ENCODE assay signal across 9 mouse cellular contexts in the genomic region with DNA sequence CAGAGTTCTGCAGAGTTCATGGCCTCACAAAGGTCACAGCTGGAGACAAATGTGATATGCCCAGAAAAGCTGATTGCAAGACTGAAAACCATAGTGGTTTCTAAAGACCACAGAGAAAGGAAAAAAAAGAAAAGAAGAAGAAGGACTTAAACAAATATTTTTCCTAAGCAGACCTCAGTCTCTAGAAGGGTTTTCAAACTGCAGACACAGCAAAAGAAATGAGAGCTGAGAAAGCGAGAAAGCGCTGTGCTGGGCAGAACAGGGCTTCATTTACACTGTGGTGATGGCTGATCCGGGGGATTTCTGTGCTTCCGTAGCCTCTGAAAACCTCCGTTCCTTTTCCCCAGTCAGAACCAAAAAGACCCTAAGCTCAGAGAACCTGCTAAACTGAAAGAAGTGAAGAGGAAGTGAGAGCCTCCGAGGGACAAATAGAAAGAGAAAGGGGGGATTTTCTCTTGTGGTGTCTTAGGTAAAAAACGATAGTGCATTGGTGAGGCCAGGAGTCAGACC. TPM values are rescaled to one million over a fixed set of nuclear protein-coding genes. Genes with fewer than 3 reads are reported as not detected.
A peak's percentile ranks its signal among the peaks of the same experiment; 100 is the strongest.
DNase-seq lines count a peak whose midpoint lies in the region; ATAC-seq and TF ChIP-seq lines count a peak whose summit lies in the region.
"Had no signal": no experiment of that assay in that cellular context is flagged by ENCODE, and none has a peak within 500 bp of the region (broad histone marks: within the 10 kb centered on the region; RNA-seq: fewer than 3 reads in every experiment).

No protein-coding gene starts in this region.

- H3K36me3 ChIP-seq in hindbrain, embryonic 10.5 days = no peaks in the 10 kb centered on the region
- no peaks in the 10 kb centered on the region for H3K36me3 ChIP-seq in hindbrain, embryonic 11.5 days (ENCODE audit: control insufficient read depth, insufficient read depth, low read length)
- H3K36me3 ChIP-seq in neural tube, embryonic 13.5 days = no peaks in the 10 kb centered on the region
- H3K36me3 ChIP-seq in heart, adult 2 months (ENCODE audit: control insufficient read depth, insufficient read depth, low read length) = no peaks in the 10 kb centered on the region

- peaks cover 28% of the 10 kb centered on the region for H3K4me1 ChIP-seq in hindbrain, embryonic 10.5 days (replicated peaks)
- H3K4me1 ChIP-seq in hindbrain, embryonic 11.5 days (replicated peaks; ENCODE audit: control insufficient read depth, insufficient read depth, low read length) = 0 out of 2 replicates have a peak, but pooled peaks cover 2% of the 10 kb centered on the region
- H3K4me1 ChIP-seq in neural tube, embryonic 13.5 days (replicated peaks) = peaks cover 40% of the 10 kb centered on the region
- peaks cover 3% of the 10 kb centered on the region; the same call in 1 of the 2 replicates for H3K4me1 ChIP-seq in heart, adult 2 months (ENCODE audit: control insufficient read depth, insufficient read depth, low read length)

- peak overlapping the region; percentile 54 for H3K27ac ChIP-seq in hindbrain, embryonic 10.5 days
- H3K27ac ChIP-seq in hindbrain, embryonic 11.5 days (ENCODE audit: low read depth, low read length) = no peak overlapping the region; the same call in 1 of the 2 replicates
- peak overlapping the region; percentile 54 for H3K27ac ChIP-seq in neural tube, embryonic 13.5 days (replicated peaks)
- H3K27ac ChIP-seq in heart, adult 2 months = no peak overlapping the region

- no peak overlapping the region for H3K9ac ChIP-seq in hindbrain, embryonic 11.5 days (ENCODE audit: low read depth, low read length)
- H3K9ac ChIP-seq in neural tube, embryonic 13.5 days = no peak overlapping the region
- no peak overlapping the region for H3K9ac ChIP-seq in heart, adult 2 months (ENCODE audit: low read depth, low read length)

- 50% methylated on average over 7 of the region's 7 CpGs for WGBS in hindbrain, embryonic 10.5 days
- 54% methylated on average over 7 of the region's 7 CpGs for WGBS in hindbrain, embryonic 11.5 days
- 55% methylated on average over 7 of the region's 7 CpGs for WGBS in neural tube, embryonic 13.5 days
- 62% methylated on average over 7 of the region's 7 CpGs for WGBS in heart, adult 2 months

- H3K27me3 ChIP-seq in hindbrain, embryonic 10.5 days (ENCODE audit: insufficient read depth, poor library complexity, severe bottlenecking) = no peaks in the 10 kb centered on the region
- H3K27me3 ChIP-seq in hindbrain, embryonic 11.5 days (ENCODE audit: control insufficient read depth, insufficient read depth, low read length) = no peaks in the 10 kb centered on the region
- H3K27me3 ChIP-seq in neural tube, embryonic 13.5 days = no peaks in the 10 kb centered on the region
- H3K27me3 ChIP-seq in heart, adult 2 months (ENCODE audit: control insufficient read depth, insufficient read depth, low read length) = no peaks in the 10 kb centered on the region; the same call in 1 of the 2 replicates

- DNase-seq in hindbrain, embryonic 10.5 days (ENCODE audit: low spot score) = no peak
- DNase-seq in hindbrain, embryonic 11.5 days (ENCODE audit: low spot score) = no peak
- DNase-seq in neural tube, embryonic 10.5 days (ENCODE audit: extremely low spot score, low spot score) = no peak
- peak; percentile 69 for DNase-seq in induced T-regulatory cell, adult 2 months (ENCODE audit: low read depth)
- no peak for DNase-seq in c-Kit-positive CD71-positive TER-119-positive erythroid progenitor cells, embryonic 14.5 days (ENCODE audit: low spot score)
- DNase-seq in heart, adult 2 months = no peak
- no peak for DNase-seq in lung, adult 18-20 months
- DNase-seq: embryo, embryonic 11 days had no signal

- TF ChIP-seq CTCF in heart, adult 2 months (IDR thresholded peaks at IDR 0.05) = no peak

- no peaks in the 10 kb centered on the region for H3K9me3 ChIP-seq in hindbrain, embryonic 10.5 days
- no peaks in the 10 kb centered on the region for H3K9me3 ChIP-seq in hindbrain, embryonic 11.5 days (ENCODE audit: control insufficient read depth, low read length)
- no peaks in the 10 kb centered on the region for H3K9me3 ChIP-seq in neural tube, embryonic 13.5 days

- no peak overlapping the region for H3K4me3 ChIP-seq in hindbrain, embryonic 10.5 days
- no peak overlapping the region for H3K4me3 ChIP-seq in hindbrain, embryonic 11.5 days (ENCODE audit: low read depth, low read length)
- H3K4me3 ChIP-seq in neural tube, embryonic 13.5 days = no peak overlapping the region
- H3K4me3 ChIP-seq in heart, adult 2 months = no peak overlapping the region

- intact Hi-C loops in heart, adult 2 months (cut with DNase I) = no loop called here

- no peak for TF ChIP-seq EP300 in heart, adult 2 months (IDR thresholded peaks at IDR 0.05; ENCODE audit: insufficient read depth, low read depth, low read length)

- TF ChIP-seq POLR2A in heart, adult 2 months (IDR thresholded peaks at IDR 0.05; ENCODE audit: insufficient read depth, low read depth, low read length) = no peak

- H3K79me2 ChIP-seq in heart, adult 2 months (replicated peaks; ENCODE audit: control insufficient read depth, insufficient read depth, low read length) = no peaks in the 10 kb centered on the region

- no peak for ATAC-seq in hindbrain, embryonic 11.5 days (ENCODE audit: low FRiP score)
- ATAC-seq in neural tube, embryonic 13.5 days (ENCODE audit: low read depth) = no peak

- no peak overlapping the region for H3K4me2 ChIP-seq in hindbrain, embryonic 11.5 days (replicated peaks; ENCODE audit: low read depth, low read length)
- H3K4me2 ChIP-seq in neural tube, embryonic 13.5 days = no peak overlapping the region

RNA-seq across cellular contexts. Expression of a gene that starts 57.2 kb away (rescaled TPM):
- polyA plus RNA-seq in hindbrain, embryonic 10.5 days (2016; fragmentation: Nextera tagmentation; extraction: Ambion mirVana) = 2,933 and 3,536 TPM in 2 replicates
- polyA plus RNA-seq in hindbrain, embryonic 11.5 days (2014; fragmentation: Nextera tagmentation; extraction: Ambion mirVana) = 3,718 and 3,764 TPM in 2 replicates
- 2,997 and 3,038 TPM in 2 replicates for polyA plus RNA-seq in neural tube, embryonic 13.5 days (2015; fragmentation: Nextera tagmentation; extraction: Ambion mirVana)
- 1,000 to 10,000 TPM; 1,540 to 1,554 TPM for total RNA-seq in heart, adult 2 months (2021)
- polyA plus RNA-seq in heart, adult 2 months (2012; rRNA removed) = 2,007 and 3,319 TPM in 2 replicates

RNA-seq across cellular contexts. Expression of a gene that starts 57.8 kb away (rescaled TPM):
- polyA plus RNA-seq in hindbrain, embryonic 10.5 days (2016; fragmentation: Nextera tagmentation; extraction: Ambion mirVana) = 33.7 and 37.0 TPM in 2 replicates
- polyA plus RNA-seq in hindbrain, embryonic 11.5 days (2014; fragmentation: Nextera tagmentation; extraction: Ambion mirVana) = 44.1 and 45.6 TPM in 2 replicates
- 51.5 and 52.0 TPM in 2 replicates for polyA plus RNA-seq in neural tube, embryonic 13.5 days (2015; fragmentation: Nextera tagmentation; extraction: Ambion mirVana)
- 1 to 10 TPM; 4.4 to 5.5 TPM for total RNA-seq in heart, adult 2 months (2021)
- 2.8 and 3.1 TPM in 2 replicates for polyA plus RNA-seq in heart, adult 2 months (2012; rRNA removed)

Comparison
In these comparisons a context has a peak if more than half of its experiments do, and no peak if none do; other contexts are left out.
1. H3K27ac ChIP-seq: peak in hindbrain, embryonic 10.5 days (single experiment) and neural tube, embryonic 13.5 days (single experiment); none in hindbrain, embryonic 11.5 days (single experiment) and heart, adult 2 months (single experiment).